Mouse (Mus musculus): ENCODE results near the gene Ctla4. TPM values are rescaled to one million over a fixed set of nuclear protein-coding genes. Genes with fewer than 3 reads are reported as not detected.

Gene Ctla4
- polyA plus RNA-seq, 1 experiment, result not detected

DNA sequence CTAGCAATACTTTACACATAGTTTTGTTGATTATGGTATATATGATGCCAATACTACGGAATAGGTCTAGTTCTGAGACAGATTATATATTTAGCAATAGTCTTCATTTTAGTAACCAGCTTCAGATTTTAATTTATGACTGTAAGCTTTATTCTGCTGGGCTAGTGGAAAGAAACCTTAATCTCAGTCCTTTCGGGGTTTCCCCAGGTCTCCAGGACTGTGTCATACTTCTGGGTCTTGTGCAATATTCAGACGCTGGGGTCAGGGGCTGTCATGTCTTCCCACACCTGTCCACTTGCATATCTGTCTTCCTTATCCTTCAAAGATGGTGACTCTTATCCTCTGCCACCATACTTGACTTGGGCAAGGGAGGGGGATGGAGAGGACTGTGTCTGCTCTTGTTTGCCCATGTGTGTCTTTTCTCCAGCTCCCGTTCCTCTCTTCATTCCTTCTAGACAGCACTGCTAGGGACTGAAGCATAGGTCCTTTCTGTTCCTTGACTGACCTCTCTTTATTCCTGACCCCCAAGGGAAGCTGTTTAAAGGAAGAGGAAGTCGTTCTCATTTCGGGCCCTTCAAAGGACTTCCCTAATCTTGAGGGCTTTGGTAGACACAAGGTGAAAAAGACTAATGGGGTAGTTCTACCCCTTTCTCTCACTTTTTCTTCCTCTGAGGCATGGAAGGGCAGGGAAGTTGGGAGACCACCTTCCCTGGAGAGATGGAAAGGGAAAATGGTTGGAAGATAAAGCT is 50.3 kb downstream of the Ctla4 start:
- H3K4me1 ChIP-seq (ENCODE audit: control insufficient read depth), result no peaks in the 10 kb centered on the region
- no peaks in the 10 kb centered on the region for H3K36me3 ChIP-seq (ENCODE audit: control insufficient read depth)
- no peaks in the 10 kb centered on the region for H3K27me3 ChIP-seq (ENCODE audit: control insufficient read depth)
- H3K4me3 ChIP-seq (replicated peaks), result no peak overlapping the region
- TF ChIP-seq GATA1 (IDR thresholded peaks at IDR 0.05; ENCODE audit: low read length), result no peak
- no peak for TF ChIP-seq TAL1 (IDR thresholded peaks at IDR 0.05; ENCODE audit: low read length)
- H3K9me3 ChIP-seq (ENCODE audit: control insufficient read depth, low read length), result no peaks in the 10 kb centered on the region

DNA sequence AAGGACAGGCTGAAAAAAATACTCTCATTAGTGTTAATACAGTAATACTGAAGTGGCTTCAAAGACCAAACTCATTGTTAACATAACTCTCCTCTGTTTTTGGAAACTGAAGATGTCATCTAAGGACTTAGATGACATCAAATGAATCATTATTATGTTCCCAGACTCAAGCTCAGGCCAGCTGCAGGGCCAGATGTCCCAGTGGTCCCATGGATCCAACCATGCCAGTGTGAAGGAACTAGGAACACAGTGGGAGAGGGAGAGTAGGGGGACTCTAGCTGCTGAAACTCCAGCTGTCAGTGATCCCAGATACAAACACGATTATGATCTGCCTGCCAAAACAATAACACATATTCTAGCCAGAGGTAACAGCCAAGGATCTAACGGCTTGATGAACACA is 51.5 kb downstream of the Ctla4 start:
- no peaks in the 10 kb centered on the region for H3K9me3 ChIP-seq (ENCODE audit: control insufficient read depth, low read length)
- no peaks in the 10 kb centered on the region for H3K27me3 ChIP-seq (ENCODE audit: control insufficient read depth)
- no peaks in the 10 kb centered on the region for H3K36me3 ChIP-seq (ENCODE audit: control insufficient read depth)
- H3K4me3 ChIP-seq (replicated peaks), result no peak overlapping the region
- no peak for TF ChIP-seq TAL1 (IDR thresholded peaks at IDR 0.05; ENCODE audit: low read length)
- no peak for TF ChIP-seq GATA1 (IDR thresholded peaks at IDR 0.05; ENCODE audit: low read length)
- no peaks in the 10 kb centered on the region for H3K4me1 ChIP-seq (ENCODE audit: control insufficient read depth)

DNA sequence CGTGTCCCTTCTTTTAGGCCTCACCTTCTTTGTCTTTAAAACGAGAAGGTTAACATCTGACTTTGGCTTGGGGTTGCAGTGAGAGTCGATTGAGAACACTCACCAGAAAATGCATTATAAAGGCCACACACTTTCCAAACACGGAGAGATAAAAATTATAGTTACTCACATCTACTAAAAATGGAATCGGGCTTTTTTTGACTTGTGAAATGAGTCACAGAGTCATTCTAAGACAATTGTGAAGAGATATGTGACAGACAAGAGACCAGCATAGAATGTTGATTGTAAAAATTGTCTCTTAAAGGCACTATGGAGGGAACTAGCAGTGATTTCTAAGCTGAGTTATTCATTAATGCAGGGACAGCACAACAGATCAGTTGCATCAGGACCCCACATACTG is 52.2 kb downstream of the Ctla4 start:
- Histone ChIP-seq H3K9me3 (ENCODE audit: control insufficient read depth, low read length) (no peaks in the 10 kb centered on the region), H3K4me3 (replicated peaks) (no peak overlapping the region), H3K27me3 (ENCODE audit: control insufficient read depth) (no peaks in the 10 kb centered on the region), H3K4me1 (ENCODE audit: control insufficient read depth) (no peaks in the 10 kb centered on the region), H3K36me3 (ENCODE audit: control insufficient read depth) (no peaks in the 10 kb centered on the region)
- TF ChIP-seq TAL1 (IDR thresholded peaks at IDR 0.05; ENCODE audit: low read length) (no peak), GATA1 (IDR thresholded peaks at IDR 0.05; ENCODE audit: low read length) (no peak)

DNA sequence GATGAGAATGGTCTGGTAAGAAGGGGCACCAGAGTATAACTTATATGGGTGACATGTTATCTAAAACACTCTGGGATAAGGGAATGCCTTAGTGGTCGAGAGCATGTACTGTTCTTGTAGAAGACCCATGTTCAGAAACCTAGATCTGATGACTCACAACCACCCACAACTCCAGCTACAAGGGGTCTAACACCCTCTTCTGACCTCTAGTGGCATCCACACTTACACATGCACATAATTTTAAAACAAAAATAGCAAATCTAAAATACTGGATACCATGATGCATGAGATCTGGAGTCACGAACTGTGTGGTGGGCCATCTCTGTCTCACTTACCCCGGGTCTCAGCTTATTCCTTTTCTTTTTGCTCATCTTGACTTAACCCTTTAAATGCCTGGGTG is 53.2 kb downstream of the Ctla4 start:
- Histone ChIP-seq H3K4me3 (replicated peaks) (no peak overlapping the region), H3K36me3 (ENCODE audit: control insufficient read depth) (no peaks in the 10 kb centered on the region), H3K9me3 (ENCODE audit: control insufficient read depth, low read length) (no peaks in the 10 kb centered on the region), H3K27me3 (ENCODE audit: control insufficient read depth) (no peaks in the 10 kb centered on the region), H3K4me1 (ENCODE audit: control insufficient read depth) (no peaks in the 10 kb centered on the region)
- TF ChIP-seq TAL1 (IDR thresholded peaks at IDR 0.05; ENCODE audit: low read length), result no peak
- no peak for TF ChIP-seq GATA1 (IDR thresholded peaks at IDR 0.05; ENCODE audit: low read length)

DNA sequence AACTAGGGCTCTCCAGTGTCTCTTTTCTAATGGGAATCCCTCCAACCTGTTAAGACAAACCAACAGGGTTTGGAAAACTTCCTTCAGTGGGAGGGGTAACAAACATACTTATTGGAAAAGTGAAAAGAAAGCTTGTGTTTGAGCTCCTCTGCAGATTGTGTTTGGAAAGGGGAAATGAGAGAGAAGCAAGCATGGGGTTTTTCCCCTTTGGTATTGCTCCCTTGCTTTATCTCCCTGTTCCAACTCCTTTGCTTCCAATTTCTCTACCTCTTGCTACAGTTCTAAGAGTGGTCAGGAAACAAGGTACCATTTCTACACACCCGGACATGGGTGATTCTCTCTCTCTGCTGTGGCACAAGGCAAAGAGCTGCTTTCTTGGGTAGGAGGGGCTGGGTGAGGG is 53.8 kb downstream of the Ctla4 start:
- no peaks in the 10 kb centered on the region for H3K4me1 ChIP-seq (ENCODE audit: control insufficient read depth)
- no peak for TF ChIP-seq GATA1 (IDR thresholded peaks at IDR 0.05; ENCODE audit: low read length)
- no peak for TF ChIP-seq TAL1 (IDR thresholded peaks at IDR 0.05; ENCODE audit: low read length)
- no peaks in the 10 kb centered on the region for H3K9me3 ChIP-seq (ENCODE audit: control insufficient read depth, low read length)
- no peak overlapping the region for H3K4me3 ChIP-seq (replicated peaks)
- no peaks in the 10 kb centered on the region for H3K36me3 ChIP-seq (ENCODE audit: control insufficient read depth)
- no peaks in the 10 kb centered on the region for H3K27me3 ChIP-seq (ENCODE audit: control insufficient read depth)

DNA sequence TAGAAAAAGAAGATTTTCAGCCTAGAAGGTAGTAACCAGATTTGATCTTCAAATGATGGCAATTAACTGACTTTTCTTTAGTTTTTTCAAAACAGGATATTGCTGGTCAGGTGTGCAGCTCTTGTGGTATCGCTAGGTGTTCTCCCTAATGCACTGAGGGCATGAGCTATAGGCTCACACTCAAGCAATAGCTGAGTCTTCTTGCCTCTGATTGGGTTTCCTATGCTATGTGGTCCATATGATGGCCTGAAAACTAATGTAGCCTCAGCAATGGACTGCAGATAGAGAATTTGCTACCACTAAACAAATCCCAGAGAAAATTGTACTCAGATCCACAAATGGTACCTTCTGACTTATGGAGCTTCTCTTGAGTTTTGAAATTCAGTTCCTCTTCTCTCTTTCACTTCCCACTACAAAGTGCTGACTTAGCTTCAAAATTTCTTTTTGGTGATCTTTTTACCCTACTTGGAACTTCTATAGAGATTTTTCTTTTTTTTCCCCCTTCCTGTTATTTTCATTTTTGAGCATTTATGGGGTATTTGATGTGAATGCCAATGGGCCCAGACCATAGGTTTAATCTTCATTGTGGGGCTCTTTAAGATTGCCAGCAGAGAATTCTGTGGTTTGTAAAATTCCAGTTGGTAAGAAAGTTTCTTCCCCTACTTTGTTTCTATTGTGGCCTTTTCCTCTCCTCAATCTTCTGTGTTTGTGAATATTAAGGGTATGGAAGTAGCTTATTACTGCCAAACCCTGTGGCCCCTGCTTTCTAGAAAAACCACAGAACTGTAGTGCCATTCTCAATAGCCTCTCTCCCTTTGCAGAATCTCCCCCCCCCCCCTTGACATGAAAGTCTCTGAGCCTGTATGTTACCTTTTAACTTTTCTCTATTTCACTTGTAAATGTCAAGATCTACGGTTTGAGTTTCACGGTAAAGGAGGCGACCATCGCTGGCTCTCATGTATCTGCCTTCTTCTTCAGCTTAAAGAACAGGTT is 54.6 kb downstream of the Ctla4 start:
- TF ChIP-seq GATA1 (IDR thresholded peaks at IDR 0.05; ENCODE audit: low read length) (no peak), TAL1 (IDR thresholded peaks at IDR 0.05; ENCODE audit: low read length) (no peak)
- no peak overlapping the region for H3K4me3 ChIP-seq (replicated peaks)
- H3K4me1 ChIP-seq (ENCODE audit: control insufficient read depth), result no peaks in the 10 kb centered on the region
- no peaks in the 10 kb centered on the region for H3K36me3 ChIP-seq (ENCODE audit: control insufficient read depth)
- no peaks in the 10 kb centered on the region for H3K27me3 ChIP-seq (ENCODE audit: control insufficient read depth)
- no peaks in the 10 kb centered on the region for H3K9me3 ChIP-seq (ENCODE audit: control insufficient read depth, low read length)

DNA sequence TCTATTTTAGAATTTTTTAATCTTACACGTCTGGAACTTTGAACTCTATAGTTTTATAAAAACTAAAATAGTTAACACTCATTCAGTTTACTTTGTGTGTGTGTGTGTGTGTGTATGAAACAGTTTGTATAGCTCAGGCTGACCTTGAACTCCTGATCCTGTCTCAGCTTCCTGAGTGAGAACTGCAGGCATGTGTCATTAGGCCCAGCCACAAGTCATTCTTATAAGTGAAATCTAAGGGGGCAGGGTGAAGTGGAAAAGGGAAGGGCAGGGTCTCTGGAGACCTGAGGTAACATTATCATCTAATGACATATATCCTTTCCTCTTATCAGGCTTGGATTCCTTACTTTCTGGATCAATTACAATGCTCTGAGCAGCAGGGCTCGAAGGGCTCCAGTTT is 56.1 kb downstream of the Ctla4 start:
- no peaks in the 10 kb centered on the region for H3K9me3 ChIP-seq (ENCODE audit: control insufficient read depth, low read length)
- no peak overlapping the region for H3K4me3 ChIP-seq (replicated peaks)
- H3K36me3 ChIP-seq (ENCODE audit: control insufficient read depth), result no peaks in the 10 kb centered on the region
- H3K4me1 ChIP-seq (ENCODE audit: control insufficient read depth), result no peaks in the 10 kb centered on the region
- no peaks in the 10 kb centered on the region for H3K27me3 ChIP-seq (ENCODE audit: control insufficient read depth)
- TF ChIP-seq GATA1 (IDR thresholded peaks at IDR 0.05; ENCODE audit: low read length) (no peak), TAL1 (IDR thresholded peaks at IDR 0.05; ENCODE audit: low read length) (no peak)

DNA sequence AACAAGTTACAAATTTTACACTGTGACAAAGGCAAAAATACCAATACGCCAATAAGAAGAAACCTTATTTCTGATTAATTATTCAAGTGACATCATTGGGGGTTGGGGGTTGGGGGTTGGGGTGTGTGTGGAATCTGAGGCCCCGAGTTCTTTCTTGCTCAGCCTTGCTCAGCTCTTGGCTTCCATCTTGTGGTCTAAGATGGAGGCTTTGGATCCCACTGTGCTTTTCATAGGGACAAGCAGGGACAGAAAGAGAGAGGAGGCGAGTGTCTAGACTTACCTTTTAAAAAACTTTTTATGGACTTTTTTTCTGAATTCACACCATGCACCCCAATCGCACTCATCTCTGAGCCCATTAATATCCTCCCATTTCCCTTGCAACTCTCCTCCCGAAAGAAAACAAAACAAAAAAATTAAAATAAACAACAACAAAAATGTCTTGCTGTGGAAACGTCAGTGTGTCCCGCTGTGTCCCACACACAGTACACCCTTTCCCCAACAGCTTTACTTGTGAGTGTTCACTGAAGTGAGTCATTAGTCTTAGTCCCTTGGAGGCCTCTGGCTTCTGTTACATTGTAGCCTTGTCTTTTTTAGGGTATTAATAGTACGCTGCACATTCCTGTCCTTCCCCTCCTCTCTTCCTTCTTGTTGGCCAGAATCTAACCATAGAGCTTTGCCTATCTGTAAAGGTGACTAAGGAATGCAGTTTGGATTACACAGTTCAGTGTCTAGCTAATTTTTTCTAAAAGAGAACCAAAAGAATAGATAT is 59.0 kb downstream of the Ctla4 start:
- Histone ChIP-seq H3K4me3 (replicated peaks) (no peak overlapping the region), H3K4me1 (ENCODE audit: control insufficient read depth) (no peaks in the 10 kb centered on the region), H3K27me3 (ENCODE audit: control insufficient read depth) (no peaks in the 10 kb centered on the region), H3K36me3 (ENCODE audit: control insufficient read depth) (no peaks in the 10 kb centered on the region), H3K9me3 (ENCODE audit: control insufficient read depth, low read length) (no peaks in the 10 kb centered on the region)
- TF ChIP-seq TAL1 (IDR thresholded peaks at IDR 0.05; ENCODE audit: low read length), result no peak
- TF ChIP-seq GATA1 (IDR thresholded peaks at IDR 0.05; ENCODE audit: low read length), result no peak

All from erythroblast, embryonic 14.5 days (primary cell).